Mouse (Mus musculus): Measurements from ENCODE around the gene Fam186b.

Fam186b gene

GRCm38 (mm10) chr15:99320168-99320674 is 24.5 kb upstream of the Fam186b start:
- DNase-seq (ENCODE audit: low spot score in 2 of 2): no peak

DNA sequence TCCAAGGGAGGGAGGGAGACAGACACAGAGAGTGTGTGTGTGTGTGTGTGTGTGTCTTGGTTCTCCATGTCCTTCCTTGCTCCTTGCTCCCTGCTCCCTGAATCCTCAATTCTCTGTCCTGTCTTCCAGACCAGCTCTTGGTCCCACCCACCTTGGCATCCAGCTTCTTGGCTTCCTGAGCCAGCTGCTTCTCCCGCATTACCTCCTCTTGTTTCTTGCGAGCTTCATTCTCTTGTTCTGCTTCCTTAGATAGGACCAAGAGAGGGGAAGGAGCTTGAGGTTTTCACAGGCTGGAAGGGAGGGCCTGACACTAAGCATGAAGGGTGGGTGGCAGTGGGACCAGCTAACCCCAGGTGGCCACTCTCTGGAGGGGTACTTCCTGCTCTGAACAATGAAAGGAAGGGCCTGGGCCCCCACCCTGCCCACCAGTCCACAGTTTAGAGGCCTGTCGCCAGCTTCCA is 23.8 kb upstream of the Fam186b start:
- no peak for DNase-seq (ENCODE audit: low spot score in 2 of 2)

- DNase-seq (ENCODE audit: low spot score in 2 of 2): no peak
Observed at GRCm38 (mm10) chr15:99318861-99319410, 23.2 kb upstream of the Fam186b start.

GRCm38 (mm10) chr15:99318071-99318470 is 22.4 kb upstream of the Fam186b start:
- no peak for DNase-seq (ENCODE audit: low spot score in 2 of 2)

DNA sequence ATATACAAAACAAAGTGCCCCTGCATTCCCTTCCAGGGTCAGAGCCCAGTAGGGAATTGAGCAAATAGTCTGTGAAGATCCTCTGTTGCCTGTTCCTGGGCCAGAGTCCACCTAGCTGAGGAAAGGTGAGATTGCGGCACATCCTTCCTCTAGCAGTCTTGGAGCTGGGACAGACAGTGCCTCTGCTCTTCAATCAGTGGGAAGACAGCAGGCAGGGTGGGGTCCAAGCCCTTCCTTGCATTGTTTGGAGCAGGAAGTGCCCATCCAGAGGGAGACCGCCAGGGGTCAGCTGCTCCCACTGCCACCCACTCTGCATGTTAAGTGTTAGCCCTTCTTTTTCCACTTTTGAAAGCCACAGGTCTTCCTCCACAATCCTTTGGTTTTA is 21.6 kb upstream of the Fam186b start:
- DNase-seq (ENCODE audit: low spot score in 2 of 2): no peak

GRCm38 (mm10) chr15:99316314-99317266 is 20.9 kb upstream of the Fam186b start:
- peak; percentile 85 to 90 for DNase-seq (ENCODE audit: low spot score in 2 of 2)

DNA sequence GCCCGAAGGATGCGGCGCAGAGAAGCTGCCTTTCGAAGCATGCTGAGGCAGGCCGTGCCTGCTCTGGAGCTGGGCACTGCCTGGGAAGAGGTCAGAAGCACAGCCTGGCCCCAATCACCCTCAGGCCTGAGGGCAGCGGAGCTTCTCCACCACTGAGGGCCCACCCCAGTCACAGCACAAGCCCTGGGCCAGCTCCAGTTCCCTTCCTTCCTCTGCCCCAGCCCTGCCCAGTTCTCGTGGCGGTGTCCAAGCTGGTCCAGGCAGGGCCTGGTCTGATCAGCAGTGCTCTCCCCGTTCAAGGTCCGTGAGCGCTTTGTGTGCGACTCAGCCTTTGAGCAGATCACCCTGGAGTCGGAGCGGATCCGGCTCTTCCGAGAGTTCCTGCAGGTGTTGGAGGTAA is 19.2 kb upstream of the Fam186b start:
- DNase-seq (ENCODE audit: low spot score in 2 of 2): no peak

DNA sequence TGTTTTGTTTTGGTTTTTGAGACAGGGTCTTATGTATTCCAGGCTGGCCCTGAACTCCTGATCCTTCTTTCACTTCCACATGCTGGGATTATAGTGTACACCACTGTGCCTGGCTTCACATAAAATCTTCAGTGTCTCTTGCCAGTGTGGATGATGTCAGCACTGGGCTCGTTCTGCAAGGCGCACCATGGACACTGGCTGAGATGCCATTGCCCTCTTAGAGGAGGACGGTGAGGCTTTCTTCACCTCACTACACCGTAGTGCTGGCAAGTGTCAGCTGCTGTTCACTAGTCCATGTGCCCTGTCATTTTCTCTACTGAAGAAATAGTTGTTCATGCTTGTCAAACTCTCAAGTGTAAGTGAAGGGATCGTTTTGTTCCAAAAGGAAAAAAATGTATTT is 14.9 kb upstream of the Fam186b start:
- no peak for DNase-seq (ENCODE audit: low spot score in 2 of 2)

DNA sequence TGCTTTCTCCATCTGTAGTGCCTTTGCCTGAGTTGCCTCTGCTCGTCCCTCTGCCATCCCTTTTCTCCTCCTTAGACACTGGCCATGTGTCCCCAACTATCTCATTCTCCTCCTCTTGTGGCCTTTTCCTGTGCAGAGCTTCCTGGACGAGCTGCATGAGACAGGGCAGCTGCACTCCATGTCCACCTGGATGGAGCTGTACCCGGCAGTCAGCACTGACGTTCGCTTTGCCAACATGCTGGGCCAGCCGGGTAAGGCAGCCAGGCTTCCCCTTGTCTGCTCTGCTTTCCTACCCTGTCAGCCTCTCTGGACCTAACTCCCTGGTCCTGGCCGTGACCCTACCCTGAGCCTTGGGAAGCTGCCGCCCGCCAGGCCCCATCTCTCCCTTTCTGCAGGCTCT is 13.9 kb upstream of the Fam186b start:
- no peak for DNase-seq (ENCODE audit: low spot score in 2 of 2)

DNA sequence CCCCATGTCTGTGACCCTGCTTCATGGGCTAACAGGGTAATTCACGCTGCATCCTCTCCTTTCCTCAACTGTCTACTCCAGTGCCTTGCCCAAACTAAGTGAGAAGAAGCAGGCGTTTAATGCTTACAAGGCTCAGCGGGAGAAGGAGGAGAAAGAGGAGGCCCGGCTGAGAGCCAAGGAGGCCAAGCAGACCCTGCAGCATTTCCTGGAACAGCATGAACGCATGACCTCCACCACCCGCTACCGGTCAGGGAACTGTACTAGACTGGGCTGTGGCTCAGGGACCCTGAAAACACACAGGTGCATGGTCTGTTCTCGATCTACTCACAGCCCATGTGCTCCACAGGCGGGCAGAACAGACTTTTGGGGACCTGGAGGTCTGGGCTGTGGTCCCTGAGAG is 11.8 kb upstream of the Fam186b start:
- no peak for DNase-seq (ENCODE audit: low spot score in 2 of 2)

DNA sequence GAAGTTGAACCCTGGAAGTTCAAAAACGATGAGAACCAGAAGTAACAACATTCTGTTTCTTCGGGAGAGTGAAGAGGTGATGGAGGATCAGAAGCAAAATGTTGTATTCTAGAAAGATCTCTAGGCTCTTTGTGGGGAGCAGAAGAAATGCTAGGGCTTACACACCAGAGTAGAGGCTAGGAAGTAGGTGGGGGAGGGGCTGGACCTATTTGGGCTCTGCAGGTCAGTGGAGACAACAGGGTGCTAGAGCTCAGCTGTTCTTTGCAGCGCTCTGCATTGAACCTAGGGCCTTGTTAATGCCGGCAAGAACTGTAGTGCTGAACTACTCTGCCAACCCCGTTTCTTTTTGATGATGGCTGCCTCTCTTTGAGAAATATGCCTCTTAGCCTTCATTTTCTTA is 525 bp upstream of the Fam186b start:
- no peak for DNase-seq (ENCODE audit: low spot score in 2 of 2)

DNA sequence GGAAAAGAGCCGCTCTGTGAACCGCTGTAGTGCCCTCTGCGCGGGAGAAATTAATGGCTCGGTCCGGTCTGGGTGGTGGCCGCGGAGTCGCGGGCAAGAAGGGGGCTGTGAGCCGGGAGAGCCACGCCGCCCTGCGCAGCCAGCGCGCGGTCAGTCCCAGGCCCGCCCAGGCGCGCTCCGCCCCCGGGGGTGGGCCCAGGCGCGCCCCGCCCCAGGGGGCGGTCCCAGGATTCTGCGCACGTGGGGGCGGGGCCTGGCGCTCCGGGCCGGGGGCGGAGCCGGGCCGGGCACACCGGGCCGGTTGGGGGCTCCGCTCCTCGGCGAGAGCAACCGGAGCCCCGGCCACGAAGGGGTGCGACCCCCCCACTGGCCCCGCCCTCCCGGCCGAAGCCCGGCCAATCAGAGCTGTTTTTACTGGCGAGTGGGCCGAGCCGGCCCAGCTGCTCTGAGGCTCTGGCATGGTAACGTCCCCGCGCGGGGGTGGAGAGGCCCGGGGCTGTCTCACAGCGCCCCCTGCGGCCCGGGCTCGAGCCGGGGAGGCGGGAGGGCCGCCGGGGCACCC is 794 bp downstream of the Fam186b start, which contains the start of gene Prpf40b:
TSS of gene Prpf40b (plus strand) at position 275 of the 562 bp plus-strand sequence.
- peak; percentile 97 for DNase-seq (ENCODE audit: low spot score in 2 of 2)

- no peak for DNase-seq (ENCODE audit: low spot score in 2 of 2)
Observed at GRCm38 (mm10) chr15:99294287-99294686, 1.4 kb downstream of the Fam186b start.

DNA sequence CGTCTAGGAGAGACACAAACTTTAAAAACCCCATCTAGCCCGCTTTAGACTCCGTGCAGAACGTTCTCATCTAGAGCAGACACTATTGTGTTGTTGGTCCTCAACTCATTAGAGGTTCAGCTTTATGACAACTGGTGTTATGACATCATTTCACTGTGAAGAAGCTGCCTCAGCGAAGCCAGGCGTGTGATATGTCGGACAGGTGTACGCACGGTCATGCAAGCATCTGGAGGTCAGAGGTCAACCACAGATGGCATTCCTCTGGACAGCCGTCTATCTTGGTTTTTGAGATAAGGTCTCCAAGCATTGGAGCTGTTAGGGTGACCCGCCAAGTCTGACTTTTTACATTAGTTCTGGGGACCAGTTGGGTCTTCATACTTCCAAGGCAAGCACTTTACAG is 5.1 kb downstream of the Fam186b start:
- no peak for DNase-seq (ENCODE audit: low spot score in 2 of 2)

DNA sequence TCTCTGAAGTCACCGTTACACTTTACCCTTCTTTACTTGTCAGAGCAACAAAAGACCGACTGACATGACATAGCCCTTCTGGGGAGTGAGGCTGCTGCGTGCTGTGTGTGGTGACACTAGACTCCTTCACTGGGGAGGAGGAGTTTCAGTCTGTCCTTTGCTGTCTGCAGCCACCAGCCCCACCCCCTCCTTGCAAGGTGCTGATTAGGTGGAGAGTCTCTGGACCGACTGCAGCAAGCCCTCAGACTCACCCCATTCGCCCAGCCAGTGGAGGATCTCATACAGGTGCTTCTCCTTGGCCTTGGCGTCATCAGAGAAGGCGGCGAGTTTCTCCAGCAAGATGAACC is 10.5 kb downstream of the Fam186b start:
- no peak for DNase-seq (ENCODE audit: low spot score in 2 of 2)

DNA sequence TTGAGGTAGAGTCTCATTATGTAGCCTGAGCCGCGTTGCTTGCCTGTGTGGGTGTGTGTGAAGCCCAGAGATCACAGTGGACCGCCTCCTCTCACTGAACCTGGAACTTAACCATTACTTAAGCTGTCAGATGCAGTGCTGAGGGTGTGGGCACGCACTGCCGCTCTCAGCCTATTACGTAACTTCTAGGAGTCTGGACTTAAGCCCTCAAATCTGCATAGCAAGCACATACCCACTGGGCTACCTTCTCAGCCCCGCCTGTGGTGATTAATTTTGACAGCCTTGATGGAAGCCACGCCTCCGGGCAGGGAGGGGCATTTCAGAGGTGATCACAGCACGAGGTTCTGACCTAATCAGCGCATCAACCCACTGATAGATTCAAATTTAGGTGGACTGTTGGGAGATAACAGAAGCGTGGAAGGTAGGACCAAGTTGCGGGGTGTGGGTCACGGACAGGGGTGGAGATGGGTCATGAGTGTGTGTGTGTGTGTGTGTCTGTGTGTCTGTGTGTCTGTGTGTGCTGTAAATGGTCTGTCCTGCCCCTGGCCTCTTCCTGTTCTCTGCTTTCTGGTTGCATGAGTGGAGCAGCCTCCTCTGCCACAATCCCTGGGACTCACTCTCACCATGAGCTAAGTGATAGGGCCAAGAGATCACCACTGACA is 11.0 kb downstream of the Fam186b start:
- DNase-seq (ENCODE audit: low spot score in 2 of 2): no peak

GRCm38 (mm10) chr15:99283456-99283855 is 12.2 kb downstream of the Fam186b start:
- no peak for DNase-seq (ENCODE audit: low spot score in 2 of 2)

DNA sequence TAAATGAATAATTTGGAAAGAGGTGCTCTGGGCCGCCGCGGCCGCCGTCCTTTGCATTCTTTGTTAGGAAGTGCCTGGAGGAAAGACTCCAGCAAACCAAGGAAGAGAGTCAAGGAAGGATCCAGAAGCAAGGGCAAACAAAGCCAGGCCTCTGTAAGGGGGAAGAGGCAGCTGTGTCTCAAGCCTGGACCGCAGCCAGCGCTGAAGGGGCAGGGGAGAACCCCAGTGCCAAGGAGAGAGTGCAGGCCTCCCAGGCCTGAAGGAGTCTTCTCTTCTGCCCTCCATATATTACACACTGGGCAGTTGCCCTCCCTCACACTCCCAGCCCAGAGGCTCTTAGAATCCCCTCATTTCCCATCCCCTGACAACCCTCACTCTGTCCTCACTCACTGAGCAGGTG is 17.4 kb downstream of the Fam186b start:
- DNase-seq (ENCODE audit: low spot score in 2 of 2): peak in 1 of 2 experiments; percentile 45

DNA sequence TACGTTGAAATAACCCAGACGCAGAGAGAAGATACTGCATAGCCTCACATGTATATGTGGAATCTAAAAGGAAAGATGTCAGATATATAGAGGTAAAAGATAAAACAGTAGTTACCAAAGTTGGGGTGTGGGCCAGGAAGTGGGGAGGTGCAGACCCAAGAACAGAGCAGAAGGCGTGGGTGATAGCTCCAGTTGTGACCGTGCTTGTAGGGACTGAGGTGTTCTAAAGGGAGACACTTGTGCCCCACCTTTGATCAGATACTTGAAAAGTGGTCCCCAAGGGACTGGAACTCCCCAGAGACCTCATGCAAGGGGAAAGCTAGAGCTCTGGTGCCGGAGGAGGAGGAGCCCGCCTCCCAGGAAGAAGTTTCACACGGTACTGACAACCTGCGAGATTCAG is 19.6 kb downstream of the Fam186b start:
- DNase-seq (ENCODE audit: low spot score in 2 of 2): no peak

DNA sequence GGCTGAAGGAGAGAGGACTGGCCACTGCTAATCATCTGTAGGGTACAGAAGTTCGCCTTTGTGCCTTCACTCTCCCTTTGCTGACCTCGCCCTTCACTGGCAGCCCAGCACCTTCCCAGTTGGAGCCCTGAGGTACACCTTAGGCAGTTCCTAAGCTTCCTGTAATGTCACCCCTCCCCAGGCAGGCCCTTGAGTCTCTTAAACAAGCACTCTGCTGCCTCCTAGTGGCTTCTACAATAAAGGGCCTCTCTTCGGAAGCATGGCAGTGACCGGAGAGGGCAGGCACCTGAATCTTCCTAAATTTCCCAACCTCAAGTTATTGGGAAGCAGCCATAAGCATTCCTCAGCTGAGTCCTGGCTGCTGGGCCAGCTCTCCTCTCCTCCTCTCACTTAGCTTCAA is 30.0 kb downstream of the Fam186b start:
- DNase-seq (ENCODE audit: low spot score in 2 of 2): peak; percentile 78 to 81

DNA sequence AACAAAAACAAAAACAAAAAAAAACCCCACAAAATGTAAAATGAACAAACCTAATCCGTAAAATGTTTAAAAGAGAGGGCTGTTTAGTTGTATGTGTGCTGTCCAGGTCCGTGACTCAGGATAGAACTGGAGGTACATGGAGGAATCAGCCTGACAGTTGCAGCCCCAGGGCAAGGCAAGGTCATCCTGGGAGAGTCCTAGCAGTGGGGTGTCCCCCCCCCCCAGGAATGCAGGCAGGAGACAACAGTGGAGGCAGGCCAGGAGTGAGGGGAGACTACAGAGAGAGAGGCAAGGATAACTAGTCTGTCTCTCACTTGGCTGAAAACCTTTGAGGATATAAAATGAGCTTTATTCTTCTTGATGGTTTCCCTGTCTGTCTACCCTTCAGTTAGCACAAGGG is 31.3 kb downstream of the Fam186b start:
- no peak for DNase-seq (ENCODE audit: low spot score in 2 of 2)

DNA sequence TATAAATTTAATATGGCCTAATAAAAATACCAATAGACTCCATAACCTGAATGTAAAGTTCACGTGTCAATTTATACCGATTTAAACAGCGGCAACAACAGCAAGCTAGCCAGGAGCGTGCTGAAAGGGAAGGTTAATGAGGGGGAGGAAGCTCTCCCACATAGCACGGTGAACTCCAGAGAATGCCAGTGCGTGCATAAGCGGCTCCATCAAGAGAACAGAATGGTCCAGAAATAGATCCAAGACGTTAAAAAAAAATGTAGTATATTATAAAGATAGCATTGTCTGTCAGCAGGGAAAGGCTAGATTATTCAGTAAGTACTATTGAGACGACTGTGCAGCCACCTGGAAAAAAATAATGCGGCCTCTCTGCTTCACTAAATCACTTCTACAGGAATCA is 33.0 kb downstream of the Fam186b start:
- no peak for DNase-seq (ENCODE audit: low spot score in 2 of 2)

All from right cerebral cortex, postnatal 10 days (tissue).